Comparison of ENCODE assay signal across 18 mouse cellular contexts in the genomic region with DNA sequence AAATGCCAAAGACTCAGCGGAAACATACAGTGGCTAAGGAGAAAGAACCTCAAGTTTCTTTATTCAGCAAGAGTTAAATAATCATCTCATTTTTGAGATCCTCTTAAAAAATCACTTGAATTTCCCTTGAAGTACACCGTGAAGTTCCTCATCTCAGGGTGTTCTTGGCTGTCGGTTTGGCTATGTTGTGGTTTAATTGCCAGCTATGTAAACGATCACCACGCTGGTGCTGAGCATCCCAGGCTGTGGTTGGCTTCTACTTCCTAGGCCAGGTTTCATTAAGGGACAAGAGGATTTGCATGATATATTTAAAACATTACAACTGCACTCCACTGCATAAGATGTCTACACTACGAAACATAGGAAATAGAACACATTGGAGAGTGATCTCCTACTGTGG.
"Had no signal": no experiment of that assay in that cellular context is flagged by ENCODE, and none has a peak within 500 bp of the region (broad histone marks: within the 10 kb centered on the region; RNA-seq: fewer than 3 reads in every experiment).

No protein-coding gene starts in this region.

- H3K4me1 ChIP-seq: midbrain, embryonic 10.5 days; midbrain, embryonic 13.5 days; neural tube, embryonic 13.5 days; neural tube, embryonic 15.5 days; stomach, embryonic 15.5 days had no signal

- H3K4me2 ChIP-seq: liver, embryonic 11.5 days; liver, embryonic 13.5 days; liver, embryonic 15.5 days; lung, embryonic 14.5 days; midbrain, embryonic 13.5 days; neural tube, embryonic 13.5 days; neural tube, embryonic 15.5 days; stomach, embryonic 15.5 days had no signal

- H3K9ac ChIP-seq: liver, embryonic 13.5 days; liver, embryonic 15.5 days; liver, postnatal 0 days; lung, embryonic 14.5 days; midbrain, embryonic 13.5 days; neural tube, embryonic 13.5 days; neural tube, embryonic 15.5 days; stomach, embryonic 15.5 days had no signal

- H3K27me3 ChIP-seq: liver, embryonic 13.5 days; liver, embryonic 15.5 days; midbrain, embryonic 13.5 days; neural tube, embryonic 13.5 days; neural tube, embryonic 15.5 days; stomach, embryonic 15.5 days had no signal

- DNase-seq: liver, embryonic 13.5 days; liver, postnatal 0 days; lung, embryonic 14.5 days; retina, postnatal 1 day; right cerebral cortex, postnatal 14 days; thymus, postnatal 14 days; thymus, postnatal 36 days had no signal

- H3K9me3 ChIP-seq: liver, embryonic 13.5 days; liver, embryonic 15.5 days; midbrain, embryonic 10.5 days; midbrain, embryonic 13.5 days; neural tube, embryonic 13.5 days; neural tube, embryonic 15.5 days; stomach, embryonic 15.5 days had no signal

- H3K4me3 ChIP-seq: liver, embryonic 13.5 days; liver, embryonic 15.5 days; midbrain, embryonic 10.5 days; midbrain, embryonic 13.5 days; myocyte; neural tube, embryonic 13.5 days; neural tube, embryonic 15.5 days; stomach, embryonic 15.5 days had no signal

- H3K27ac ChIP-seq: liver, embryonic 13.5 days; liver, embryonic 15.5 days; macrophage; midbrain, embryonic 10.5 days; midbrain, embryonic 13.5 days; neural tube, embryonic 13.5 days; neural tube, embryonic 15.5 days; stomach, embryonic 15.5 days; stomach, postnatal 0 days had no signal

- ATAC-seq: liver, postnatal 0 days; midbrain, embryonic 13.5 days; midbrain, embryonic 16.5 days had no signal

- H3K36me3 ChIP-seq: liver, embryonic 13.5 days; liver, embryonic 15.5 days; midbrain, embryonic 10.5 days; midbrain, embryonic 13.5 days; neural tube, embryonic 13.5 days; neural tube, embryonic 15.5 days; stomach, embryonic 15.5 days had no signal
